Mouse (Mus musculus): ENCODE measurements around the gene Srrm2. TPM values are rescaled to one million over a fixed set of nuclear protein-coding genes. Genes with fewer than 3 reads are reported as not detected.

The Srrm2 gene
- total and polyA plus RNA-seq, 3 experiments = 26.7 to 383 (median 90.4) TPM

DNA sequence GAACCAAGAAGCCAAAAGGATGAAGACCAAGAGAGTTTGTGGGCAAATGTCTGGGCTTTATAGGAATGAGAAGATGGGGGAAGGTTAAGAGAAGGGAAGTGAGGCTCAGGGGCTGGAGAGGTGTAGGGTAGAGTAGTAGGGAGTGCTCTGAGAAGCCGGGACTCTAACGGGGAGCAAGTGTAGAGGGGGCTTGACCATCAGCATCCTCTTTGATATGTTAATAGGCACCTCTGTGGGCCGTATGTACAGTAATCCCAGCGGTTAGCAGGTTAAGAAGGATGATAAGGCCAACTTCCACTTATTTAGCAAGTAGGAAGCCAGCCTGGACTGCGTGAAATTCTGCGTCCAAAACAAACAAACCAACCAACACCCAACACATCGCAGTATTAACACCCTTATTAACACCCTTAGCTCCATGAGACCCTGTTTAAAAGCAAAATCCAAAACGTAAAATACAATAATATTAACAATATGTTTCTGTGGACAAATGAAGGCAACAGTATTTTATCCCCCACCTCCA, 523 bp upstream of the Srrm2 start:
- no peaks in the 10 kb centered on the region for H3K27me3 ChIP-seq (replicated peaks)
- H3K36me3 ChIP-seq (replicated peaks in 1 of 2; ENCODE audit: control insufficient read depth in 1 of 2, insufficient read depth in 1 of 2, low read length in 1 of 2) = no peaks in the 10 kb centered on the region
- no peaks in the 10 kb centered on the region for H3K9me3 ChIP-seq (replicated peaks; ENCODE audit: low read length)
- H3K9ac ChIP-seq (ENCODE audit: insufficient read depth, low read depth) = no peak overlapping the region
- no peak for DNase-seq (ENCODE audit: extremely low read depth)
- TF ChIP-seq PAX5 (IDR thresholded peaks at IDR 0.05; ENCODE audit: low read length) (no peak), KAT2A (IDR thresholded peaks at IDR 0.05; ENCODE audit: insufficient replicate concordance, low read length) (no peak), ZKSCAN1 (IDR thresholded peaks at IDR 0.05; ENCODE audit: borderline replicate concordance, low read depth, low read length) (no peak)
- no peak overlapping the region for H3K4me3 ChIP-seq (replicated peaks in 1 of 3; ENCODE audit: low read depth in 2 of 3, low read length in 2 of 3, poor library complexity in 1 of 3)
- dilution Hi-C loops (cut with MboI; ENCODE audit: extremely low pct_ligation_motif_present, extremely low pct_unique_long_range_greater_than_20kb, low sequenced_read_pairs) = no loop called here
- no peaks in the 10 kb centered on the region for H3K79me2 ChIP-seq (replicated peaks; ENCODE audit: control insufficient read depth, extremely low read depth, insufficient read depth, poor library complexity, severe bottlenecking)
- no peak overlapping the region for H3K27ac ChIP-seq (ENCODE audit: insufficient read depth, low read depth)
- H3K4me2 ChIP-seq (ENCODE audit: insufficient read depth, low read depth, poor library complexity, severe bottlenecking) = no peak overlapping the region
- in situ Hi-C loops (cut with MboI; ENCODE audit: low pct_ligation_motif_present, low pct_unique_long_range_greater_than_20kb, low sequenced_read_pairs) = no loop called here
- no peaks in the 10 kb centered on the region for H3K4me1 ChIP-seq (ENCODE audit: control insufficient read depth in 1 of 2, insufficient read depth in 2 of 2)

DNA sequence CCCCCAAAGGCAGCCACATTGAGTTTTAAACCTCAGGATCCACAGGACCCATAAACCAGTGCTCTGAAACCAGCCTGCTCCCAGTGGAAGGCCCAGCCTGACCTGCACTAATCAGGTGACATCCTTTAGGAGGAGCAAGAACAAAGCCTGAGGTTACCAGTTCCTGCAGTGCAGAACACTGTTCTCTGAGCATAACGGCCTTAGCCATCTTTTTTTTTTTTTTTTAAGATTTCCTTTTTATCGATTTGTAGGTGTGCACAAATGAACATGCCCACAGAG, 686 bp downstream of the Srrm2 start:
- no peak for DNase-seq (ENCODE audit: extremely low read depth)
- Histone ChIP-seq H3K4me3 (replicated peaks in 1 of 3; ENCODE audit: low read depth in 2 of 3, low read length in 2 of 3, poor library complexity in 1 of 3) (no peak overlapping the region), H3K36me3 (replicated peaks in 1 of 2; ENCODE audit: control insufficient read depth in 1 of 2, insufficient read depth in 1 of 2, low read length in 1 of 2) (no peaks in the 10 kb centered on the region), H3K9ac (ENCODE audit: insufficient read depth, low read depth) (no peak overlapping the region), H3K27ac (ENCODE audit: insufficient read depth, low read depth) (no peak overlapping the region), H3K79me2 (replicated peaks; ENCODE audit: control insufficient read depth, extremely low read depth, insufficient read depth, poor library complexity, severe bottlenecking) (no peaks in the 10 kb centered on the region), H3K4me1 (ENCODE audit: control insufficient read depth in 1 of 2, insufficient read depth in 2 of 2) (no peaks in the 10 kb centered on the region), H3K9me3 (replicated peaks; ENCODE audit: low read length) (no peaks in the 10 kb centered on the region), H3K4me2 (ENCODE audit: insufficient read depth, low read depth, poor library complexity, severe bottlenecking) (no peak overlapping the region), H3K27me3 (replicated peaks) (no peaks in the 10 kb centered on the region)
- dilution Hi-C loops (cut with MboI; ENCODE audit: extremely low pct_ligation_motif_present, extremely low pct_unique_long_range_greater_than_20kb, low sequenced_read_pairs) = no loop called here
- in situ Hi-C loops (cut with MboI; ENCODE audit: low pct_ligation_motif_present, low pct_unique_long_range_greater_than_20kb, low sequenced_read_pairs) = no loop called here
- TF ChIP-seq BHLHE40 (IDR thresholded peaks at IDR 0.05; ENCODE audit: low read depth, low read length) (no peak), TBP (conservative IDR thresholded peaks at IDR 0.05; ENCODE audit: low read depth, low read length) (no peak), ZNF384 (IDR thresholded peaks at IDR 0.05; ENCODE audit: low read depth, low read length) (no peak), IRF4 (IDR thresholded peaks at IDR 0.05; ENCODE audit: low read depth, low read length) (no peak), MAX (IDR thresholded peaks at IDR 0.05; ENCODE audit: low read length) (no peak), KAT2A (IDR thresholded peaks at IDR 0.05; ENCODE audit: insufficient replicate concordance, low read length) (no peak), SIN3A (IDR thresholded peaks at IDR 0.05; ENCODE audit: low read length) (no peak), ZC3H11A (IDR thresholded peaks at IDR 0.05; ENCODE audit: low read depth, low read length) (no peak)

DNA sequence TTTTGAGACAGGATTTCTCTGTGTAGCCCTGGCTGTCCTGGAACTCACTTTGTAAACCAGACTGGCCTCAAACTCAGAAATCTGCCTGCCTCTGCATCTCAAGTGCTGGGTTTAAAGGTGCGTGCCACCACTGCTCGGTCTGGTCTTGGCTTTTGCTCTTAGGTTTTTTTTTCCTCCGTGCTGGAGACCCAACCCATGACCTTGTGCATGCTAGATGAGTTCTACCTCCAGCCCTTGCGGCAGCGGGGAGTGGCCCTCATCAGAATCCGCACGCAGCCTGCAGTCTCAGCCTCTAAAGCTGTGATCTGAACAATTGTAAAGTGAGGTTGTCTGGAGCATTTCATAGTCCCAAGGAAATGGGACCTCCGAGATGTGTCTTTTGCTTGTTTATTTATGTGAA, 5.0 kb downstream of the Srrm2 start:
- TF ChIP-seq RAD21 (IDR thresholded peaks at IDR 0.05; ENCODE audit: low read depth, low read length) = no peak
- TF ChIP-seq ZC3H11A (IDR thresholded peaks at IDR 0.05; ENCODE audit: low read depth, low read length) = no peak
- TF ChIP-seq HCFC1 (IDR thresholded peaks at IDR 0.05; ENCODE audit: low read depth, low read length) = no peak
- TF ChIP-seq JUN (IDR thresholded peaks at IDR 0.05; ENCODE audit: insufficient read depth, low read depth, low read length) = no peak
- TF ChIP-seq GABPA (IDR thresholded peaks at IDR 0.05; ENCODE audit: insufficient replicate concordance, low read depth, low read length) = no peak
- no peak for TF ChIP-seq BHLHE40 (IDR thresholded peaks at IDR 0.05; ENCODE audit: low read depth, low read length)
- TF ChIP-seq CHD1 (IDR thresholded peaks at IDR 0.05; ENCODE audit: low read depth, low read length) = no peak
- no peak for TF ChIP-seq TBP (conservative IDR thresholded peaks at IDR 0.05; ENCODE audit: low read depth, low read length)
- no peak for TF ChIP-seq NRF1 (IDR thresholded peaks at IDR 0.05; ENCODE audit: low read depth, low read length)
- TF ChIP-seq RCOR1 (conservative IDR thresholded peaks at IDR 0.05; ENCODE audit: low read depth, low read length) = no peak
- TF ChIP-seq USF1 (IDR thresholded peaks at IDR 0.05; ENCODE audit: low read depth, low read length) = no peak
- TF ChIP-seq ZMIZ1 (IDR thresholded peaks at IDR 0.05; ENCODE audit: low read depth, low read length) = no peak
- TF ChIP-seq EP300 (IDR thresholded peaks at IDR 0.05; ENCODE audit: low read length) = no peak
- TF ChIP-seq CTCF (conservative IDR thresholded peaks at IDR 0.05 in 1 of 2, IDR thresholded peaks at IDR 0.05 in 1 of 2; ENCODE audit: low read depth in 2 of 2, low read length in 2 of 2) = no peak
- TF ChIP-seq MAX (IDR thresholded peaks at IDR 0.05; ENCODE audit: low read length) = no peak
- H3K36me3 ChIP-seq (replicated peaks in 1 of 2; ENCODE audit: control insufficient read depth in 1 of 2, insufficient read depth in 1 of 2, low read length in 1 of 2) = no peaks in the 10 kb centered on the region
- peaks cover 0 to 9% of the 10 kb centered on the region in 2 experiments; a peak in 1 of 4 replicates for H3K4me1 ChIP-seq (ENCODE audit: control insufficient read depth in 1 of 2, insufficient read depth in 2 of 2)
- no peak overlapping the region for H3K9ac ChIP-seq (ENCODE audit: insufficient read depth, low read depth)
- DNase-seq (ENCODE audit: extremely low read depth) = no peak
- H3K4me2 ChIP-seq (ENCODE audit: insufficient read depth, low read depth, poor library complexity, severe bottlenecking) = no peak overlapping the region
- H3K9me3 ChIP-seq (replicated peaks; ENCODE audit: low read length) = no peaks in the 10 kb centered on the region
- no peak overlapping the region for H3K4me3 ChIP-seq (replicated peaks in 1 of 3; ENCODE audit: low read depth in 2 of 3, low read length in 2 of 3, poor library complexity in 1 of 3)
- dilution Hi-C loops (cut with MboI; ENCODE audit: extremely low pct_ligation_motif_present, extremely low pct_unique_long_range_greater_than_20kb, low sequenced_read_pairs) (no loop called here), in situ Hi-C loops (cut with MboI; ENCODE audit: low pct_ligation_motif_present, low pct_unique_long_range_greater_than_20kb, low sequenced_read_pairs) (no loop called here)
- no peak overlapping the region for H3K27ac ChIP-seq (ENCODE audit: insufficient read depth, low read depth)
- H3K79me2 ChIP-seq (replicated peaks; ENCODE audit: control insufficient read depth, extremely low read depth, insufficient read depth, poor library complexity, severe bottlenecking) = no peaks in the 10 kb centered on the region; the same call in 1 of the 2 replicates
- H3K27me3 ChIP-seq (replicated peaks) = no peaks in the 10 kb centered on the region

Measured in CH12.LX (cell line).